Mouse (Mus musculus) yolk sac, embryonic 10.5 days (tissue): Measurements from ENCODE around the gene Hist1h1a.
"Not testable (repeated sequence)": the region's sequence is repeated elsewhere in the genome, so short reads cannot be mapped to it uniquely, and the experiment has no call there.

Experiments
- DNase-seq: peaks from one replicate; pipeline ENCODE4 v3.0.0-alpha.2; 2017; ENCODE audit warnings: low spot score

The Hist1h1a gene

GRCm38 (mm10) chr13:23760240-23760971, 3.1 kb upstream of the Hist1h1a start:
- peak; percentile 39 for DNase-seq

- DNase-seq, result peak; percentile 99
Observed at GRCm38 (mm10) chr13:23760972-23761864, 2.2 kb upstream of the Hist1h1a start, which contains the start of gene Hist1h4a. Gene Hist1h4a, minus strand, starts transcription at chr13:23761230.

- DNase-seq, result peak; percentile 87
Observed at GRCm38 (mm10) chr13:23761871-23762821, 1.3 kb upstream of the Hist1h1a start, which contains the start of gene Hist1h3a. Gene Hist1h3a, minus strand, starts transcription at chr13:23762386.

GRCm38 (mm10) chr13:23763242-23763585, 252 bp upstream of the Hist1h1a start:
- no peak for DNase-seq

- peak; percentile 47 for DNase-seq
Observed at GRCm38 (mm10) chr13:23764324-23765171, 1.1 kb downstream of the Hist1h1a start.

GRCm38 (mm10) chr13:23765172-23765513, 1.7 kb downstream of the Hist1h1a start:
- DNase-seq, result no peak

- no peak for DNase-seq
Observed at GRCm38 (mm10) chr13:23766772-23767171, 3.3 kb downstream of the Hist1h1a start.

- no peak for DNase-seq
Observed at GRCm38 (mm10) chr13:23768834-23769397, 5.5 kb downstream of the Hist1h1a start.

- DNase-seq, result not testable (repeated sequence)
Observed at GRCm38 (mm10) chr13:23769613-23770012, 6.1 kb downstream of the Hist1h1a start, which contains the start of gene Trim38. Gene Trim38, plus strand, starts transcription at chr13:23769913.

- DNase-seq, result peak; percentile 79
Observed at GRCm38 (mm10) chr13:23772561-23773313, 9.3 kb downstream of the Hist1h1a start.

GRCm38 (mm10) chr13:23778339-23778738, 14.9 kb downstream of the Hist1h1a start:
- no peak for DNase-seq

GRCm38 (mm10) chr13:23779025-23779424, 15.6 kb downstream of the Hist1h1a start:
- DNase-seq, result no peak

- peak; percentile 32 for DNase-seq
Observed at GRCm38 (mm10) chr13:23792520-23792919, 29.1 kb downstream of the Hist1h1a start.

- no peak for DNase-seq
Observed at GRCm38 (mm10) chr13:23799405-23799804, 35.9 kb downstream of the Hist1h1a start.

- DNase-seq, result peak; percentile 37
Observed at GRCm38 (mm10) chr13:23804532-23804931, 41.1 kb downstream of the Hist1h1a start.

- DNase-seq, result peak; percentile 73
Observed at GRCm38 (mm10) chr13:23806422-23807052, 43.1 kb downstream of the Hist1h1a start, which contains the start of gene Slc17a2. Gene Slc17a2, plus strand, starts transcription at chr13:23806993.
